ENCODE assay signal across 22 mouse cellular contexts in genomic region chr8:47075941-47076555, GRCm38 (mm10).
DNase-seq lines count a peak whose midpoint lies in the region; ATAC-seq and TF ChIP-seq lines count a peak whose summit lies in the region.
"Had no signal": no experiment of that assay in that cellular context is flagged by ENCODE, and none has a peak within 500 bp of the region (broad histone marks: within the 10 kb centered on the region; RNA-seq: fewer than 3 reads in every experiment).

No protein-coding gene starts in this region.

- 61% methylated on average over 6 of the region's 6 CpGs for WGBS in lung, postnatal 0 days

- H3K9me3 ChIP-seq in lung, postnatal 0 days (ENCODE audit: low read length), result no peaks in the 10 kb centered on the region
- H3K9me3 ChIP-seq: embryonic facial prominence, embryonic 13.5 days; G1E had no signal

- DNase-seq in embryo, embryonic 10 days (ENCODE audit: low spot score), result peak; percentile 52
- no peak for DNase-seq in embryo, embryonic 11 days
- DNase-seq in lung, postnatal 10 days, result peak; percentile 53
- DNase-seq in lung, postnatal 0 days (ENCODE audit: low spot score), result no peak
- DNase-seq in lung, postnatal 14 days, result peak; percentile 14
- DNase-seq in c-Kit-positive CD71-positive TER-119-positive erythroid progenitor cells, embryonic 14.5 days (ENCODE audit: low spot score), result no peak
- no peak for DNase-seq in natural killer cell, adult 2 months (ENCODE audit: low spot score in 2 of 2)
- DNase-seq: adrenal gland, postnatal 25 days; B cell, adult 2 months; cerebellum, adult 2 months; cerebellum, postnatal 25 days; gastrocnemius, postnatal 10 days; heart, adult 2 months had no signal

- no peak for ATAC-seq in lung, postnatal 0 days
- ATAC-seq: CD4-positive, CD25-positive, alpha-beta regulatory T cell, adult 4 months; forebrain, embryonic 16.5 days; intestine, embryonic 16.5 days had no signal

- no peaks in the 10 kb centered on the region for H3K27me3 ChIP-seq in lung, postnatal 0 days (replicated peaks; ENCODE audit: insufficient read depth, low read length)
- H3K27me3 ChIP-seq: embryonic facial prominence, embryonic 13.5 days; forebrain, embryonic 12.5 days; hindbrain, embryonic 15.5 days had no signal

- H3K4me3 ChIP-seq in lung, postnatal 0 days (ENCODE audit: low read depth, low read length), result no peak overlapping the region
- H3K4me3 ChIP-seq: embryonic facial prominence, embryonic 13.5 days; forebrain, embryonic 12.5 days; heart, adult 2 months; hindbrain, embryonic 10.5 days; hindbrain, embryonic 15.5 days had no signal

- no peak overlapping the region for H3K9ac ChIP-seq in lung, postnatal 0 days (replicated peaks; ENCODE audit: low read depth)
- H3K9ac ChIP-seq: embryonic facial prominence, embryonic 13.5 days; forebrain, embryonic 12.5 days; hindbrain, embryonic 15.5 days had no signal

- no peak for TF ChIP-seq CTCF in lung, postnatal 0 days (IDR thresholded peaks at IDR 0.05)

- H3K27ac ChIP-seq in lung, postnatal 0 days (ENCODE audit: low read length), result no peak overlapping the region
- H3K27ac ChIP-seq: embryonic facial prominence, embryonic 13.5 days; forebrain, embryonic 12.5 days; heart, adult 2 months; hindbrain, embryonic 10.5 days; hindbrain, embryonic 15.5 days had no signal

- no peak for TF ChIP-seq EP300 in lung, postnatal 0 days (IDR thresholded peaks at IDR 0.05)

- H3K36me3 ChIP-seq in lung, postnatal 0 days (ENCODE audit: insufficient read depth, low read length), result no peaks in the 10 kb centered on the region
- H3K36me3 ChIP-seq: embryonic facial prominence, embryonic 13.5 days; forebrain, embryonic 12.5 days; G1E; hindbrain, embryonic 10.5 days; hindbrain, embryonic 15.5 days had no signal

- no peaks in the 10 kb centered on the region for H3K4me1 ChIP-seq in lung, postnatal 0 days (ENCODE audit: insufficient read depth, low read depth, low read length)
- H3K4me1 ChIP-seq: embryonic facial prominence, embryonic 13.5 days; forebrain, embryonic 12.5 days; hindbrain, embryonic 10.5 days; hindbrain, embryonic 15.5 days had no signal

- H3K4me2 ChIP-seq in lung, postnatal 0 days (replicated peaks; ENCODE audit: low read depth, low read length), result no peak overlapping the region
- H3K4me2 ChIP-seq: embryonic facial prominence, embryonic 13.5 days; forebrain, embryonic 12.5 days; heart, embryonic 11.5 days; hindbrain, embryonic 15.5 days had no signal

Comparison
In these comparisons a context has a peak if more than half of its experiments do, and no peak if none do; other contexts are left out.
1. DNase-seq: peak in embryo, embryonic 10 days (single experiment), lung, postnatal 10 days (single experiment) and lung, postnatal 14 days (single experiment); none in embryo, embryonic 11 days (single experiment), lung, postnatal 0 days (single experiment), c-Kit-positive CD71-positive TER-119-positive erythroid progenitor cells, embryonic 14.5 days (single experiment) and natural killer cell, adult 2 months (0 of 2).